Mouse (Mus musculus) lung, adult 2 months (tissue): ENCODE results near the gene Fhdc1. TPM values are rescaled to one million over a fixed set of nuclear protein-coding genes. Genes with fewer than 3 reads are reported as not detected.

Experiments
- DNase-seq: peaks from one replicate; pipeline ENCODE4 v3.0.0; 2022
- H3K4me1 ChIP-seq: fragments of 200-500 bp; 2 replicates; pipeline ENCODE4 v1.6.1; 2011; ENCODE audit warnings: low read length; ENCODE audit not compliant: control insufficient read depth, insufficient read depth
- H3K4me3 ChIP-seq: fragments of 200-500 bp; replicated peaks from 2 replicates; pipeline ENCODE3; 2011; ENCODE audit warnings: low read depth, mild to moderate bottlenecking, control low read depth, low read length; ENCODE audit errors: extremely low read depth
- CTCF ChIP-seq: fragments of 200-500 bp; IDR thresholded peaks from 2 replicates; pipeline ENCODE4 v1.5.1; 2011; ENCODE audit warnings: mild to moderate bottlenecking, low read length, control low read depth; ENCODE audit not compliant: insufficient read depth
- POLR2A ChIP-seq: fragments of 200-500 bp; IDR thresholded peaks from 2 replicates; pipeline ENCODE4 v1.6.1; 2011; ENCODE audit warnings: low read depth, mild to moderate bottlenecking, control low read depth, low read length, borderline replicate concordance; ENCODE audit errors: extremely low read depth
- WGBS: fragments of 180-500 bp; shearing (Covaris S2); methylation state at CpG from one replicate; pipeline ENCODE4 v1.1.7; 2018; 5-methylcytosine and 5-hydroxymethylcytosine counted together
- polyA plus RNA-seq: library from polyadenylated mRNA; depleted of rRNA; stranded (reverse); fragments of >200 nt; gene quantifications from 2 replicates; pipeline ENCODE4 v1.2.3, GENCODE M21; 2012; rRNA removed

The Fhdc1 gene
- polyA plus RNA-seq, 1 experiment = 13.3 TPM

DNA sequence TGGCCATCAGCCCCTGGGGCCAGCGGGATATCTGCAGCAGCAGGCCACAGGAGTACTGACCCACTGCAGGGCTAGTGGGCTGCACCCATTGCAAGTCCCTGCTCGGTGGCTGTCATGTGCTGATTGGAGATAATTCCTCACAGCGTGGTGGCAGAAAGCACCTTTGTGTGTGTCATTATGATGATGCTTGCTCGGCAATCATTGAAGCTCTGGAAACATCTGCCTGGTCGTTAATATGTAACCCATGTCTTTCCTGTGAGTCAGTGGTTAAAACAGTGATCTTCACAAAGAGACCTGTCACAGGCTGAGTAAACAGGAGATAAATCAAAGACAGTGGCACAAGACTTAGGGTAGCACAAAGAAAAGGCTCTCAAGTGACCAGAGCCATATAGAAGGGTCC lies 67.3 kb downstream of the Fhdc1 start:
- no peak for TF ChIP-seq POLR2A
- no peak for TF ChIP-seq CTCF
- 60% methylated on average over 5 of the region's 5 CpGs for WGBS
- Histone ChIP-seq H3K4me3 (no peak overlapping the region), H3K4me1 (no peaks in the 10 kb centered on the region)
- no peak for DNase-seq

DNA sequence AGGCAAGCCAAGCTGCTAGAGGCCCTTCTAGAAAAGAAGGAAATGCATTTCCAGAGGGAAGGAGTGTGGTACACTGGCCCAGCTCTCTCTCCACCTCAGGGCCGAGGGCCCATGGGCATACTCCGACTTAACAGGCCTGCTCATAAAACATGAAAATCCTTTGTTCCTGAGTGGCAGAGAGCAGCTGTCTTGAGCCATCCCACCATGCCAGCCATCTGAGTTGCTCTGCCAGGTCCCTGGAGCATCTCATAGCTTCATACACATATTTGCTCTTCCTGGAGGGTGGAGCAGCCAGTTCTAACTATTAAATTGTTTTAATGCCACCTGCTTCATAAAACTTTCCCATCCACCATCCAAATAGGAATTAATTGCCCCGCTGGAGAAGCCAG lies 70.8 kb downstream of the Fhdc1 start:
- no peaks in the 10 kb centered on the region for H3K4me1 ChIP-seq
- 82% methylated on average over 3 of the region's 3 CpGs for WGBS
- no peak for TF ChIP-seq CTCF
- TF ChIP-seq POLR2A = no peak
- no peak for DNase-seq
- H3K4me3 ChIP-seq = no peak overlapping the region

DNA sequence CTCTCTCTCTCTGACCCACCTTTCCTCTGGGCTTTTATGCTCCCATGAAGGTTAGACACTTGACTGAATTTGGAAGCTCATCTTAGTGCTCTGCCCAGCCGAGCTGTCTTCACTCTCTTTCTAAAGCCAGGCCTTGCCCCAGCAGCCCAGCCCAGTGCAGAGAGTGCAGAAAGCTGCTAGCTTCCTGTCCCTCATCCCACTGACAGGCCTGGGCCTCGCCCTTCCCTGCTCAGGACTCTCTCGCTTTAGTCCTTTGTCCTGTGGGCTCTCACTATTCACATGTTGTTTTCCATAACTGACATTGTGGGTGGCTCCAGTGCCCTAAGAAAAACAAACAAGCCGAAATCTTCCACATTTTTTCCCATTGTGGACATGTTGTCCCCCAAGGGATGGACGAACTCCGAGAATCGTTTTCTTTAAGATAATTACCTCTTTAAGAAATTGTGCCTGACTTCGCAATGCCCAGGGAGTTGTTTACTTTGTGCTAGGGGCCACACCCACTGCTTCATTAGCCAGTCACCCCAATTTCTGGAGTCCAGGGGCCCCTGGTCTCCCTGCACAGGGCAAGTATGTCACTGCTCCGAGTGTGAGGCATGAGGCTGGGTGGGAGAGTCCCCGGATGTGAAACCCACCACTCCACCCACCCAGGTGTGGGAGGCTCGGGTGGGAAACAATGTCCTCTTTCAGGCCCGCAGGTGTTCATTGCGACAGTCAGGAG lies 71.3 kb downstream of the Fhdc1 start:
- no peak for DNase-seq
- 53% methylated on average over 13 of the region's 13 CpGs for WGBS
- H3K4me3 ChIP-seq = no peak overlapping the region
- TF ChIP-seq POLR2A (no peak), CTCF (no peak)
- H3K4me1 ChIP-seq = no peaks in the 10 kb centered on the region

DNA sequence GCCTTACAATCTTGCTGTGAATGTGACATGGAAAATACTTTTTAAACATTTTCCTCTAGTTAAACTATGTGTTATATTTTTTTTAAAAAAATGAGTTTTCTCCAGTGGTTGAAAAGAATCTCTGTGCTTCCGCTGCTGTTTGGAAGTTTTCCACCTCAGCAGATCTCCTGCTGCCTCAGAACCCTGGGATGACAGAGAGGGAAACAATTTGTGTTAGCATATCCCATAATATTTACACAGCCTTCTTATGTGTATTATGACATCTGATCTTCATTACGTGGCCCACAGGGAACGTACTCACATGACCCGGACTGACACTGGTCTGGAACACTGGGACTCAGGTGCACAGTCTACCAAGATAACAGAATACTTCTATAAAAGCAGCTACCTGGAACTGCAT lies 74.7 kb downstream of the Fhdc1 start:
- Histone ChIP-seq H3K4me1 (no peaks in the 10 kb centered on the region), H3K4me3 (no peak overlapping the region)
- DNase-seq = no peak
- no peak for TF ChIP-seq CTCF
- 70% methylated on average over 4 of the region's 4 CpGs for WGBS

- Histone ChIP-seq H3K4me1 (no peaks in the 10 kb centered on the region), H3K4me3 (no peak overlapping the region)
- TF ChIP-seq POLR2A (no peak), CTCF (no peak)
- 41% methylated on average over 5 of the region's 5 CpGs for WGBS
- DNase-seq = no peak
Measured at GRCm38 (mm10) chr3:84403389-84403788, 76.8 kb downstream of the Fhdc1 start.

- Histone ChIP-seq H3K4me3 (no peak overlapping the region), H3K4me1 (no peaks in the 10 kb centered on the region)
- TF ChIP-seq POLR2A = no peak
- no peak for TF ChIP-seq CTCF
- WGBS = 63% methylated on average over 2 of the region's 2 CpGs
- DNase-seq = no peak
Measured at GRCm38 (mm10) chr3:84402716-84403115, 77.5 kb downstream of the Fhdc1 start.

DNA sequence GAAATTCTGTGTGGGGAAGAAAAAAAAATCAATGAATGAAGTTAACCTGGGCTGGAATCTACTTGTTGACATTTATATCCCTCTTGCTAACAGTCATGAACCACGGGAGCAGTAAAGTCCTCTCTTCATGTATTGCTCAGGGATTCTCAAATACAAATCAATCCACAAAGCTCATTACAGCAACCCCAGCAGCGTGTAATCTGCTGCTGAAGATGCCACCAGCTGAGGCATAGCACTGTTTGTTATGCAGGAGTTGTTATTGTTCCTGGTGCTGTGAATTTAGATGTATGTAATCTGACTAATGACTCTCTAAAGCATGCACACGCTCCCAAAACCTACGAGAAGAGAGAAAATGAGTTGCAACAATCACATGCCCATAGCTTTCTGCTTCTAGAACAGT lies 82.3 kb downstream of the Fhdc1 start:
- WGBS = 80% methylated on average over 4 of the region's 4 CpGs
- no peak for DNase-seq
- no peak for TF ChIP-seq POLR2A
- TF ChIP-seq CTCF = no peak
- no peak overlapping the region for H3K4me3 ChIP-seq
- H3K4me1 ChIP-seq = no peaks in the 10 kb centered on the region

DNA sequence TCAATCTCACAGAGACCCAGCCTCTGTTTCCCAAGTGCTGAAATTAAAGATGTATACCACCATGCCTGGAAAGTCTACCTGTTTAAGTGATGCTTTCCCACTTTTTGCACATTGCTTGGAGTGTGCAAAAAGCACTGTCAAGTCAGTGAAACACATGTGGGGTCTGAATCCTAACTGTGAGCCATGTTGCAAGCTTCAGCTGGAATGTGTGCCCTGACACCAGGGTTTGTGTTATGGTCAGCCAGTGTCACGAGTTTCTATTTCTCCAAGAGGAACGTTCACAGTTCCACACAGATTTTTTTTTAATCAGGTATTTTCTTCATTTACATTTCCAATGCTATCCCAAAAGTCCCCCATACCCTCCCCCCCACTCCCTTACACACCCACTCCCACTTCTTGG lies 84.0 kb downstream of the Fhdc1 start:
- no peak for DNase-seq
- WGBS = 66% methylated on average over 2 of the region's 2 CpGs
- H3K4me1 ChIP-seq = no peaks in the 10 kb centered on the region
- no peak for TF ChIP-seq CTCF
- no peak for TF ChIP-seq POLR2A
- no peak overlapping the region for H3K4me3 ChIP-seq

DNA sequence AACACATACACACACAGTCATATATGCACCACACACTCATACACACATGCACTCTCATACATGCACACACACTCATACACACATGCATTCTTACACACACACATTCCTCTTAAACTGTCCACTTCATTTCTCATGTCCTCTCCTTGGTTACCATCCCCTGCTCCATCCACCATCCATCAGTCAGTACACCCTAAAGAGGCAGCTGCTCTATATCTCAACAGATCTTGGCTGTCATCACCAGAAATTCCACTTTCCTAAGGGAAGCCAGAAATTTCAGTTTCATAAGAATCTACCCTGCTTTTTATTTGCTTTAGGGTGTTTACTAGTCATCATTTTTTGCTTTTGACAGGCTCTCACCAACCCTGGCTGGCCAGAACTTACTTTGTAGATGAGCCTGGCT lies 84.4 kb downstream of the Fhdc1 start:
- no peak overlapping the region for H3K4me3 ChIP-seq
- TF ChIP-seq CTCF (no peak), POLR2A (no peak)
- no peaks in the 10 kb centered on the region for H3K4me1 ChIP-seq
- no peak for DNase-seq

DNA sequence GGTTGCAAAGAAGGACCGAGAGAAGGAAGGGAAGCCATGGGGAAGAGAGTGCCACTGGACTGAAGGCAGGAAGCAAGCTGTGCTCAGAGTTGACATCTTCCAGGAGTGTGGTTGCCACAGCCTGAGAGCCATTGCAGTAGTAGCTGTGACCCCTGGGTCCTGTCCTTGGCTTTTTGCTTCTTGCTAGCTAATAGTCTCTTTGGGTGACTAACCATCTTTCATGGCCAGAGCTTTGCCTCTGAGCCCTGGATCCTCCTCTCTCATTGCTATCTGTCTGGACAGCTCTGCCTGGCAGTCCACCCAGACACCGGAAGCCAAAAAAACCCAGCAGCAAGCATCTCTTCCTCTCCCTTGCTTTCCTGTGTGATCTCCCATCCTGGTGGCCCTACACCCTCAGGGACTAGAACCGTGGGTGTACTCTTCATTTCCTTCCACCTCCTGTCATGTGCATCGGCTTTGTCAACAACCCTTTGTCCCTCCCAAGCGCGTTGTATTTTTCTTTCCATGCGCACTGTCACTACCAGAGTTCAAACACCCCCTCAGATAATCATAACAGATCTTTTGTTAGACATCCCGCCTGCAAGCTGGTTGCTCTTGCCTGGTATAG lies 85.3 kb downstream of the Fhdc1 start:
- Histone ChIP-seq H3K4me1 (no peaks in the 10 kb centered on the region), H3K4me3 (no peak overlapping the region)
- DNase-seq = no peak
- TF ChIP-seq CTCF (no peak), POLR2A (no peak)
- WGBS = 56% methylated on average over 8 of the region's 8 CpGs

Other genes with a start within 250 kb of the Fhdc1 start
- gene Trim2, start 173.6 kb downstream of the Fhdc1 start, polyA plus RNA-seq = 26.3 and 29.8 TPM in 2 replicates
- gene Arfip1, start 102.2 kb upstream of the Fhdc1 start, polyA plus RNA-seq = 9.4 and 14.2 TPM in 2 replicates
- 0.04 TPM in 1 of 2 replicates, not detected in the other for gene Tigd4, start 113.1 kb upstream of the Fhdc1 start, polyA plus RNA-seq
- 6.4 and 11.9 TPM in 2 replicates for gene Tmem154, start 185.8 kb upstream of the Fhdc1 start, polyA plus RNA-seq